Mouse (Mus musculus): ENCODE measurements around the gene Atf6.

Atf6 gene

GRCm38 (mm10) chr1:170867691-170868105 is at the start of gene Atf6:
Gene Atf6 (minus strand): TSS chr1:170867771.
- DNase-seq: peak; percentile 95

- DNase-seq: no peak
Observed at GRCm38 (mm10) chr1:170915657-170916056, 48.1 kb upstream of the Atf6 start.

- no peak for DNase-seq
Observed at GRCm38 (mm10) chr1:170912891-170913615, 45.5 kb upstream of the Atf6 start, which contains the start of gene Fcrlb. Gene Fcrlb (minus strand): TSS chr1:170912941.

GRCm38 (mm10) chr1:170911907-170912660 is 44.5 kb upstream of the Atf6 start:
- no peak for DNase-seq

- DNase-seq: no peak
Observed at GRCm38 (mm10) chr1:170908341-170908740, 40.8 kb upstream of the Atf6 start.

GRCm38 (mm10) chr1:170907456-170908191 is 40.1 kb upstream of the Atf6 start:
- peak; percentile 42 for DNase-seq

- no peak for DNase-seq
Observed at GRCm38 (mm10) chr1:170907111-170907455, 39.5 kb upstream of the Atf6 start.

GRCm38 (mm10) chr1:170903485-170903884 is 35.9 kb upstream of the Atf6 start:
- no peak for DNase-seq

- peak; percentile 87 for DNase-seq
Observed at GRCm38 (mm10) chr1:170901536-170902238, 34.1 kb upstream of the Atf6 start.

GRCm38 (mm10) chr1:170900799-170901467 is 33.4 kb upstream of the Atf6 start:
- DNase-seq: peak; percentile 42

GRCm38 (mm10) chr1:170898413-170899075 is 31.0 kb upstream of the Atf6 start:
- no peak for DNase-seq

GRCm38 (mm10) chr1:170896651-170897281 is 29.2 kb upstream of the Atf6 start:
- DNase-seq: no peak

- no peak for DNase-seq
Observed at GRCm38 (mm10) chr1:170894603-170895602, 27.3 kb upstream of the Atf6 start.

- DNase-seq: no peak
Observed at GRCm38 (mm10) chr1:170892279-170892678, 24.7 kb upstream of the Atf6 start.

- DNase-seq: no peak
Observed at GRCm38 (mm10) chr1:170891646-170892045, 24.1 kb upstream of the Atf6 start.

- no peak for DNase-seq
Observed at GRCm38 (mm10) chr1:170889310-170889709, 21.7 kb upstream of the Atf6 start.

GRCm38 (mm10) chr1:170886044-170886458 is 18.5 kb upstream of the Atf6 start:
- no peak for DNase-seq

- peak; percentile 85 for DNase-seq
Observed at GRCm38 (mm10) chr1:170884978-170885561, 17.5 kb upstream of the Atf6 start, which contains the start of the genes Gm26620 and Dusp12. Gene Gm26620 (plus strand): TSS chr1:170885065. Gene Dusp12 (minus strand): TSS chr1:170885540.

GRCm38 (mm10) chr1:170884390-170884789 is 16.8 kb upstream of the Atf6 start:
- DNase-seq: no peak

All from right cerebral cortex, postnatal 14 days (tissue).